Comparison of ENCODE assay signal across 8 mouse cellular contexts in the genomic region with DNA sequence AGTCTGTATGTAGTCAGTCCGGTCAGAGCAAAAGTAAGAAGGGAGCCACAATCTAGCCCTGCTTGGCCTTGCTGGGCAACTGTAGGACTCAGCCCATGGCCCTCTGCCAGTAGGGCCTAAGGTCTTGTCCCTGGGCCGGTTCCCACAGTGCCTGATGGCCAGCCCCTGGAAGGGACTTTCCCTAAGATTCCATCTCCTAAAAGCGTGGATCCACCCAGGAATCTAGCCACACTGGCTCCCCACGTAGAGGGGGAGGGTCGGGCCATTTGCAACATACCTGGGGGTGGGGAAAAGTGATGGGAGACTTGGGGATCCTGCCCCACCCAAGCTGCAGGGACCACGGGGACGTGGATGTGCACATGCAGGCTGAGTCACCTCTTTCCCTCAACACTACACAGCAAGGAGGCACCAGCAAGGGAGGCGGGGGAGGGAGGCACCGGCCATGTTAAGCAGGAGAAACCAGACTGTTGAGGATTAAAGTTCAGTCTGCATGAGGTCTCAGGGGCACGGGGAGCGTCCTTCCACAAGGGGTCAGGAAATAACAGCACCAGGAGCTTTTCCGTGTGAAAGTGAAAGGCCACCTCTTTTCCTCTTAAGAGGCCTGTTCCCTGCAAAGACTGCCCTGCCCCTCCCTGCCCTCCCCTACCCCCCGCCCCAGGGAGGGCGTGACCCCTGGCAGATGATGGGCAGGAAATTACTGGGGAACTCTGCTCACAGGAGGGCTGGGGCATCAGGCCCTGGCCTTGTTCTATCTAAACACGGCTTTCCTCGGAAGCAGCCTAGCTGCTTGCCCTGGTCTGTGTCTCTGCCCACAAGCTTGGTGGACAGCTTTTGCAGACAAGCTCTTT. TPM values are rescaled to one million over a fixed set of nuclear protein-coding genes. Genes with fewer than 3 reads are reported as not detected.
DNase-seq lines count a peak whose midpoint lies in the region; ATAC-seq and TF ChIP-seq lines count a peak whose summit lies in the region.

No protein-coding gene starts in this region.

- ATAC-seq in hindbrain, embryonic 13.5 days (ENCODE audit: low FRiP score): no peak
- ATAC-seq in hindbrain, embryonic 16.5 days: no peak
- ATAC-seq in heart, embryonic 16.5 days (replicated peaks; ENCODE audit: extremely low read depth, insufficient read depth, low FRiP score): no peak

- WGBS in hindbrain, embryonic 13.5 days: 25% methylated on average over 16 of the region's 16 CpGs
- 30% methylated on average over 16 of the region's 16 CpGs for WGBS in hindbrain, embryonic 16.5 days
- 9% methylated on average over 16 of the region's 16 CpGs for WGBS in bone marrow, adult 2 months
- 28% methylated on average over 16 of the region's 16 CpGs for WGBS in heart, embryonic 16.5 days
- 14% methylated on average over 16 of the region's 16 CpGs for WGBS in liver, adult 2 months

- peaks cover 35% of the 10 kb centered on the region for H3K4me1 ChIP-seq in hindbrain, embryonic 13.5 days (replicated peaks)
- H3K4me1 ChIP-seq in hindbrain, embryonic 16.5 days (ENCODE audit: control insufficient read depth, insufficient read depth, low read depth, low read length): peaks cover 5% of the 10 kb centered on the region
- peaks cover 14% of the 10 kb centered on the region for H3K4me1 ChIP-seq in bone marrow, adult 2 months (ENCODE audit: control insufficient read depth, insufficient read depth, low read length)
- H3K4me1 ChIP-seq in heart, embryonic 16.5 days (ENCODE audit: control insufficient read depth, insufficient read depth, low read length): peaks cover 28% of the 10 kb centered on the region
- peaks cover 27% of the 10 kb centered on the region for H3K4me1 ChIP-seq in liver, adult 2 months (ENCODE audit: control insufficient read depth, insufficient read depth, low read length)

- DNase-seq in liver, adult 2 months (ENCODE audit: extremely low read depth, low read depth, low spot score): peak; percentile 73
- DNase-seq in retina, postnatal 1 day: peak; percentile 49
- DNase-seq in left cerebral cortex, postnatal 10 days (ENCODE audit: extremely low spot score in 1 of 2, low spot score in 2 of 2): no peak
- no peak for DNase-seq in left cerebral cortex, postnatal 14 days (ENCODE audit: low spot score in 2 of 2)

- TF ChIP-seq POLR2A in bone marrow, adult 2 months (IDR thresholded peaks at IDR 0.05; ENCODE audit: borderline replicate concordance, control insufficient read depth, low read depth, low read length): no peak; the same call in 1 of the 2 replicates
- no peak for TF ChIP-seq POLR2A in liver, adult 2 months (IDR thresholded peaks at IDR 0.05; ENCODE audit: extremely low read depth, insufficient read depth, low read length)

- intact Hi-C loops in left cerebral cortex, postnatal 10 days (cut with DNase I): no loop called here
- intact Hi-C loops in left cerebral cortex, postnatal 14 days (cut with DNase I): no loop called here

- H3K9me3 ChIP-seq in hindbrain, embryonic 13.5 days: no peaks in the 10 kb centered on the region
- H3K9me3 ChIP-seq in hindbrain, embryonic 16.5 days (ENCODE audit: control insufficient read depth, low read length): no peaks in the 10 kb centered on the region
- H3K9me3 ChIP-seq in heart, embryonic 16.5 days (replicated peaks; ENCODE audit: control insufficient read depth, low read length): no peaks in the 10 kb centered on the region

- H3K79me2 ChIP-seq in liver, adult 2 months (ENCODE audit: control insufficient read depth, insufficient read depth, low read length): no peaks in the 10 kb centered on the region; the same call in 1 of the 2 replicates

- peaks cover 24% of the 10 kb centered on the region for H3K27me3 ChIP-seq in hindbrain, embryonic 13.5 days
- H3K27me3 ChIP-seq in hindbrain, embryonic 16.5 days (replicated peaks; ENCODE audit: control insufficient read depth, insufficient read depth, low read length): peaks cover 3% of the 10 kb centered on the region; the same call in 1 of the 2 replicates
- H3K27me3 ChIP-seq in heart, embryonic 16.5 days (ENCODE audit: control insufficient read depth, insufficient read depth, low read length): no peaks in the 10 kb centered on the region
- no peaks in the 10 kb centered on the region for H3K27me3 ChIP-seq in liver, adult 2 months (ENCODE audit: control insufficient read depth, insufficient read depth, low read length)

- no peak overlapping the region for H3K4me2 ChIP-seq in hindbrain, embryonic 13.5 days
- no peak overlapping the region for H3K4me2 ChIP-seq in hindbrain, embryonic 16.5 days (ENCODE audit: low read length)
- peak overlapping the region; percentile 8 for H3K4me2 ChIP-seq in heart, embryonic 16.5 days (ENCODE audit: low read depth, low read length)

- no peaks in the 10 kb centered on the region for H3K36me3 ChIP-seq in hindbrain, embryonic 13.5 days
- H3K36me3 ChIP-seq in hindbrain, embryonic 16.5 days (ENCODE audit: control insufficient read depth, insufficient read depth, low read length): no peaks in the 10 kb centered on the region
- H3K36me3 ChIP-seq in heart, embryonic 16.5 days (ENCODE audit: control insufficient read depth, insufficient read depth): peaks cover 13% of the 10 kb centered on the region
- H3K36me3 ChIP-seq in liver, adult 2 months (ENCODE audit: control insufficient read depth, insufficient read depth, low read length): peaks cover 8% of the 10 kb centered on the region; the same call in 1 of the 2 replicates

- H3K4me3 ChIP-seq in hindbrain, embryonic 13.5 days: no peak overlapping the region
- H3K4me3 ChIP-seq in hindbrain, embryonic 16.5 days (ENCODE audit: low read length): no peak overlapping the region
- H3K4me3 ChIP-seq in bone marrow, adult 2 months (replicated peaks; ENCODE audit: control insufficient read depth, low read depth, low read length): no peak overlapping the region
- H3K4me3 ChIP-seq in heart, embryonic 16.5 days (ENCODE audit: low read length): no peak overlapping the region
- H3K4me3 ChIP-seq in liver, adult 2 months (ENCODE audit: insufficient read depth, low read depth, low read length): no peak overlapping the region

- no peak for TF ChIP-seq CTCF in bone marrow, adult 2 months (IDR thresholded peaks at IDR 0.05; ENCODE audit: control insufficient read depth, insufficient read depth, low read length)
- TF ChIP-seq CTCF in liver, adult 2 months (IDR thresholded peaks at IDR 0.05; ENCODE audit: low read depth, low read length): no peak

- H3K9ac ChIP-seq in hindbrain, embryonic 13.5 days: peak overlapping the region; percentile 19; the same call in 1 of the 2 replicates
- no peak overlapping the region for H3K9ac ChIP-seq in hindbrain, embryonic 16.5 days (ENCODE audit: low read depth, low read length)
- peak overlapping the region; percentile 39 for H3K9ac ChIP-seq in heart, embryonic 16.5 days (ENCODE audit: low read length)
- H3K9ac ChIP-seq in liver, adult 2 months (ENCODE audit: low read depth, low read length): peak overlapping the region; percentile 26; the same call in 1 of the 2 replicates

- H3K27ac ChIP-seq in hindbrain, embryonic 13.5 days: no peak overlapping the region
- H3K27ac ChIP-seq in hindbrain, embryonic 16.5 days (ENCODE audit: low read depth, low read length): no peak overlapping the region
- peak overlapping the region; percentile 73 for H3K27ac ChIP-seq in bone marrow, adult 2 months (ENCODE audit: control insufficient read depth, insufficient read depth, low read depth, low read length, poor library complexity)
- H3K27ac ChIP-seq in heart, embryonic 16.5 days (ENCODE audit: low read length): peak overlapping the region; percentile 68
- peak overlapping the region; percentile 27 for H3K27ac ChIP-seq in liver, adult 2 months (replicated peaks; ENCODE audit: insufficient read depth, low read depth, low read length)

RNA-seq across cellular contexts. Expression of a gene that starts 5.0 kb away (rescaled TPM):
- polyA plus RNA-seq in hindbrain, embryonic 13.5 days (2015; fragmentation: Nextera tagmentation; extraction: Ambion mirVana): 0.18 and 0.19 TPM in 2 replicates
- 0.23 and 0.31 TPM in 2 replicates for polyA plus RNA-seq in hindbrain, embryonic 16.5 days (2015; fragmentation: Nextera tagmentation; extraction: Ambion mirVana)
- 3.6 and 12.5 TPM in 2 replicates for polyA plus RNA-seq in bone marrow, adult 2 months (2011; ENCODE audit: insufficient read depth, insufficient read length, low replicate concordance, missing spikeins)
- polyA plus RNA-seq in heart, embryonic 16.5 days (2015; fragmentation: Nextera tagmentation; extraction: Ambion mirVana): 0.69 and 1.6 TPM in 2 replicates
- total RNA-seq in liver, adult 2 months (2014; rRNA removed): 0.67 and 0.74 TPM in 2 replicates
- 2.4 and 3.0 TPM in 2 replicates for polyA plus RNA-seq in liver, adult 2 months (2012; rRNA removed)
- 1 to 10 TPM in 1 of 2 experiments, under 1 TPM in 1; 0.57 to 1.2 TPM for total RNA-seq in left cerebral cortex, postnatal 10 days (2021)
- 1 to 10 TPM in 1 of 2 experiments, under 1 TPM in 1; 0.51 to 1.2 TPM for total RNA-seq in left cerebral cortex, postnatal 14 days (2021)

RNA-seq across cellular contexts. Expression of a gene that starts 37.7 kb away (rescaled TPM):
- polyA plus RNA-seq in hindbrain, embryonic 13.5 days (2015; fragmentation: Nextera tagmentation; extraction: Ambion mirVana): 162 and 174 TPM in 2 replicates
- 147 and 151 TPM in 2 replicates for polyA plus RNA-seq in hindbrain, embryonic 16.5 days (2015; fragmentation: Nextera tagmentation; extraction: Ambion mirVana)
- 25.1 and 39.9 TPM in 2 replicates for polyA plus RNA-seq in bone marrow, adult 2 months (2011; ENCODE audit: insufficient read depth, insufficient read length, low replicate concordance, missing spikeins)
- polyA plus RNA-seq in heart, embryonic 16.5 days (2015; fragmentation: Nextera tagmentation; extraction: Ambion mirVana): 37.0 and 40.5 TPM in 2 replicates
- 4.7 and 4.9 TPM in 2 replicates for total RNA-seq in liver, adult 2 months (2014; rRNA removed)
- polyA plus RNA-seq in liver, adult 2 months (2012; rRNA removed): 5.2 and 5.9 TPM in 2 replicates
- 100 to 1,000 TPM; 142 to 151 TPM for total RNA-seq in left cerebral cortex, postnatal 10 days (2021)
- 100 to 1,000 TPM; 125 to 144 TPM for total RNA-seq in left cerebral cortex, postnatal 14 days (2021)

RNA-seq across cellular contexts. Expression of a gene that starts 56.2 kb away (rescaled TPM):
- 23.7 and 24.3 TPM in 2 replicates for polyA plus RNA-seq in hindbrain, embryonic 13.5 days (2015; fragmentation: Nextera tagmentation; extraction: Ambion mirVana)
- polyA plus RNA-seq in hindbrain, embryonic 16.5 days (2015; fragmentation: Nextera tagmentation; extraction: Ambion mirVana): 20.6 and 22.0 TPM in 2 replicates
- 9.4 and 15.8 TPM in 2 replicates for polyA plus RNA-seq in bone marrow, adult 2 months (2011; ENCODE audit: insufficient read depth, insufficient read length, low replicate concordance, missing spikeins)
- 18.5 and 19.0 TPM in 2 replicates for polyA plus RNA-seq in heart, embryonic 16.5 days (2015; fragmentation: Nextera tagmentation; extraction: Ambion mirVana)
- total RNA-seq in liver, adult 2 months (2014; rRNA removed): 7.5 and 7.6 TPM in 2 replicates
- 6.1 and 6.9 TPM in 2 replicates for polyA plus RNA-seq in liver, adult 2 months (2012; rRNA removed)
- 10 to 100 TPM; 12.8 to 13.7 TPM for total RNA-seq in left cerebral cortex, postnatal 10 days (2021)
- total RNA-seq in left cerebral cortex, postnatal 14 days (2021): 10 to 100 TPM; 10.9 to 12.5 TPM

RNA-seq across cellular contexts. Expression of a gene that starts 57.2 kb away (rescaled TPM):
- polyA plus RNA-seq in hindbrain, embryonic 13.5 days (2015; fragmentation: Nextera tagmentation; extraction: Ambion mirVana): 0.79 and 1.8 TPM in 2 replicates
- 1.2 and 1.4 TPM in 2 replicates for polyA plus RNA-seq in hindbrain, embryonic 16.5 days (2015; fragmentation: Nextera tagmentation; extraction: Ambion mirVana)
- not detected in 2 replicates for polyA plus RNA-seq in bone marrow, adult 2 months (2011; ENCODE audit: insufficient read depth, insufficient read length, low replicate concordance, missing spikeins)
- polyA plus RNA-seq in heart, embryonic 16.5 days (2015; fragmentation: Nextera tagmentation; extraction: Ambion mirVana): 0.63 and 0.92 TPM in 2 replicates
- total RNA-seq in liver, adult 2 months (2014; rRNA removed): 0.09 TPM in 1 of 2 replicates, not detected in the other
- 0.05 TPM in 1 of 2 replicates, not detected in the other for polyA plus RNA-seq in liver, adult 2 months (2012; rRNA removed)
- total RNA-seq in left cerebral cortex, postnatal 10 days (2021): under 1 TPM; 0.16 to 0.21 TPM
- under 1 TPM in 1 of 2 experiments, not detected in 1; 0.15 TPM for total RNA-seq in left cerebral cortex, postnatal 14 days (2021)

Comparison
In these comparisons a context has a peak if more than half of its experiments do, and no peak if none do; other contexts are left out.
1. H3K27ac ChIP-seq: peak in bone marrow, adult 2 months (single experiment), heart, embryonic 16.5 days (single experiment) and liver, adult 2 months (single experiment); none in hindbrain, embryonic 13.5 days (single experiment) and hindbrain, embryonic 16.5 days (single experiment).
2. DNase-seq: peak in liver, adult 2 months (single experiment) and retina, postnatal 1 day (single experiment); none in left cerebral cortex, postnatal 10 days (0 of 2) and left cerebral cortex, postnatal 14 days (0 of 2).